Mouse (Mus musculus) E14TG2a.4 (cell line): Measurements from ENCODE around the gene Spast.

Source experiments
- H3K27me3 ChIP-seq: 2 replicates; pipeline ENCODE4 v1.6.1; 2014; ENCODE audit warnings: low read length, control low read depth; ENCODE audit not compliant: insufficient read depth
- H3K36me3 ChIP-seq: 2 replicates; pipeline ENCODE4 v1.6.1; 2014; ENCODE audit warnings: low read length, control low read depth; ENCODE audit not compliant: insufficient read depth
- H3K4me1 ChIP-seq: replicated peaks from 2 replicates; pipeline ENCODE4 v1.6.1; 2014; ENCODE audit warnings: low read depth, low read length, control low read depth
- H3K4me3 ChIP-seq: replicated peaks from 2 replicates; pipeline ENCODE4 v1.5.1; 2014; ENCODE audit warnings: mild to moderate bottlenecking, low read length
- H3K9me3 ChIP-seq: 2 replicates; pipeline ENCODE4 v1.6.1; 2014; ENCODE audit warnings: low read length, control low read depth
- CTCF ChIP-seq: conservative IDR thresholded peaks from 2 replicates; pipeline ENCODE4 v1.5.1; 2014; ENCODE audit warnings: low read length
- NANOG ChIP-seq: IDR thresholded peaks from 2 replicates; pipeline ENCODE4 v1.6.1; 2014; ENCODE audit warnings: borderline replicate concordance, low read length, mixed read lengths
- POU5F1 ChIP-seq: IDR thresholded peaks from 2 replicates; pipeline ENCODE4 v1.6.1; 2014; ENCODE audit warnings: low read length, borderline replicate concordance

Spast gene

GRCm38 (mm10) chr17:74338937-74339804, at the start of gene Spast:
Spast (plus strand) TSS chr17:74338987.
- Histone ChIP-seq H3K27me3 (no peaks in the 10 kb centered on the region), H3K4me3 (peak within 1 kb of the TSS; percentile 96), H3K4me1 (peaks cover 49% of the 10 kb centered on the region), H3K36me3 (0 out of 2 replicates have a peak, but pooled peaks cover 5% of the 10 kb centered on the region), H3K9me3 (no peaks in the 10 kb centered on the region)
- no peak for TF ChIP-seq POU5F1
- TF ChIP-seq NANOG: no peak
- TF ChIP-seq CTCF: no peak

GRCm38 (mm10) chr17:74290198-74290597, 48.6 kb upstream of the Spast start:
- no peaks in the 10 kb centered on the region for H3K27me3 ChIP-seq
- TF ChIP-seq CTCF: no peak
- no peak for TF ChIP-seq NANOG
- TF ChIP-seq POU5F1: no peak

GRCm38 (mm10) chr17:74290869-74291268, 47.9 kb upstream of the Spast start:
- H3K4me3 ChIP-seq: no peak overlapping the region
- H3K27me3 ChIP-seq: no peaks in the 10 kb centered on the region
- no peaks in the 10 kb centered on the region for H3K9me3 ChIP-seq
- TF ChIP-seq NANOG (no peak), CTCF (no peak), POU5F1 (no peak)
- H3K4me1 ChIP-seq: peaks cover 64% of the 10 kb centered on the region
- peaks cover 8% of the 10 kb centered on the region for H3K36me3 ChIP-seq

More at GRCm38 (mm10) chr17:74290198-74290597, 48.6 kb upstream of the Spast start:
- Histone ChIP-seq H3K4me1 (peaks cover 64% of the 10 kb centered on the region), H3K4me3 (no peak overlapping the region), H3K36me3 (peaks cover 8% of the 10 kb centered on the region), H3K9me3 (no peaks in the 10 kb centered on the region)

- no peaks in the 10 kb centered on the region for H3K27me3 ChIP-seq
- no peaks in the 10 kb centered on the region for H3K9me3 ChIP-seq
- peaks cover 67% of the 10 kb centered on the region for H3K4me1 ChIP-seq
- no peak overlapping the region for H3K4me3 ChIP-seq
- TF ChIP-seq CTCF: no peak
- no peak for TF ChIP-seq POU5F1
- no peak for TF ChIP-seq NANOG
- H3K36me3 ChIP-seq: peaks cover 8% of the 10 kb centered on the region
These were observed 47.0 kb upstream of the Spast start for GRCm38 (mm10) chr17:74291640-74292361.

GRCm38 (mm10) chr17:74293687-74294425, 44.9 kb upstream of the Spast start:
- no peaks in the 10 kb centered on the region for H3K27me3 ChIP-seq
- TF ChIP-seq CTCF (no peak), POU5F1 (no peak), NANOG (no peak)
- peak overlapping the region; percentile 92 for H3K4me3 ChIP-seq

GRCm38 (mm10) chr17:74294426-74295025, 44.3 kb upstream of the Spast start:
- peaks cover 12% of the 10 kb centered on the region for H3K36me3 ChIP-seq
- H3K9me3 ChIP-seq: no peaks in the 10 kb centered on the region
- peak overlapping the region; percentile 92 for H3K4me3 ChIP-seq
- H3K4me1 ChIP-seq: peaks cover 73% of the 10 kb centered on the region
- no peaks in the 10 kb centered on the region for H3K27me3 ChIP-seq
- TF ChIP-seq NANOG (no peak), POU5F1 (no peak), CTCF (no peak)

More at GRCm38 (mm10) chr17:74293687-74294425, 44.9 kb upstream of the Spast start:
- H3K36me3 ChIP-seq: peaks cover 9% of the 10 kb centered on the region
- no peaks in the 10 kb centered on the region for H3K9me3 ChIP-seq
- peaks cover 70% of the 10 kb centered on the region for H3K4me1 ChIP-seq

GRCm38 (mm10) chr17:74295026-74295970, 43.5 kb upstream of the Spast start, which contains the start of gene Memo1:
Memo1 (minus strand) TSS chr17:74295521.
- Histone ChIP-seq H3K36me3 (peaks cover 17% of the 10 kb centered on the region), H3K4me3 (peak within 1 kb of the TSS; percentile 92), H3K4me1 (peaks cover 69% of the 10 kb centered on the region), H3K9me3 (no peaks in the 10 kb centered on the region), H3K27me3 (no peaks in the 10 kb centered on the region)
- TF ChIP-seq CTCF (no peak), NANOG (no peak), POU5F1 (no peak)
